Mouse (Mus musculus): ENCODE results near the gene Tha1.
A peak's percentile ranks its signal among the peaks of the same experiment; 100 is the strongest.

The Tha1 gene

DNA sequence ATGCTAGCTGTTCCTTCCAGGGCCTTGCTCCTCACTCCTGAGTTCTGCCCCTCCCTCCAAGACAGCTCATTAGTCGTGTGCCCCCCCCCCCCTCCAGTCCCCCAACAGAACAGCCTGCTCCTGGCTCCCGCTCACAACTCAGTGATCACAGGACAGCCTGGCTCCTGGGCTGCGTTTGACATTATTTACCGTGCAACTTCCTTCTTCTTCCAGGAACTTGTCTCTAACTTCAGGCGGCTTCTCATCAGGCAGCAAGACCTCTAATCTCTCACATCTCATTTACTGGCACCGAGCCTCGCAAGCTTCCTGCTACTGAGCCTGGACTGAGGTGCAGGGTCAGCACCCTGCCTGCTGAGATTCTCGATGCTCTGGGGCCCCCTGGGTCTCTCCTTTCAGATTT is 8.5 kb upstream of the Tha1 start:
- peak; percentile 68 for DNase-seq (ENCODE audit: low read depth)

GRCm38 (mm10) chr11:117880977-117881358 is 7.7 kb upstream of the Tha1 start:
- no peak for DNase-seq (ENCODE audit: low read depth)

DNA sequence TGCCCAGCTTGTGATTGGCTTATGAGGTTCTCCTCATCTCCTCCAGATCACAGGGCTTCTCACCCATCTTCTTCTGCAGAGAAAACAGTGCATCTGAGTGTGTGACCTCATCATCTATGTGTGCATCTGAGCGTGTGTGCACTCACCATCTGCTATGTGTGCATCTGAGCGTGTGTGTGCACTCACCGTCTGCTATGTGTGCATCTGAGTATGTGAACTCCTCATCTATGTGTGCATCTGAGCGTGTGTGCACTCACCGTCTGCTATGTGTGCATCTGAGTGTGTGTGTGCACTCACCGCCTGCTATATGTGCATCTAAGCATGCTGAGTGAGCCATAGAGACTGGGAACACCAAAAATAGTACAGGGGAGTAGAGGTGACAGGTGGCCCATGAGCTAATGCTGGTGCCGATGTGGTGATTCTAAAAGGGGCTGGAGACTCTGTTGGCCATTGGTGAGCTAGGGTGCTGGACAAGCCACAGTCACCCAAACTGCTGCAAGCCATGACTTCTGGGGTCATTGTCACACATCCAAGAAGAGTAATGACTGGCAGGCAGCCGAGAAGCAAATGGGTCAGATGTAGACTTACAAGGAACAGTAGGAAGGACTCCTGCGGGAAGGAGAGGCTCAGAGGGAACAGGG is 7.2 kb upstream of the Tha1 start:
- no peak for DNase-seq (ENCODE audit: low read depth)

- no peak for DNase-seq (ENCODE audit: low read depth)
These were observed 6.4 kb upstream of the Tha1 start for GRCm38 (mm10) chr11:117879676-117880075.

GRCm38 (mm10) chr11:117878892-117879291 is 5.6 kb upstream of the Tha1 start:
- DNase-seq (ENCODE audit: low read depth) = peak; percentile 47

GRCm38 (mm10) chr11:117877917-117878745 is 4.8 kb upstream of the Tha1 start:
- peak; percentile 84 for DNase-seq (ENCODE audit: low read depth)

DNA sequence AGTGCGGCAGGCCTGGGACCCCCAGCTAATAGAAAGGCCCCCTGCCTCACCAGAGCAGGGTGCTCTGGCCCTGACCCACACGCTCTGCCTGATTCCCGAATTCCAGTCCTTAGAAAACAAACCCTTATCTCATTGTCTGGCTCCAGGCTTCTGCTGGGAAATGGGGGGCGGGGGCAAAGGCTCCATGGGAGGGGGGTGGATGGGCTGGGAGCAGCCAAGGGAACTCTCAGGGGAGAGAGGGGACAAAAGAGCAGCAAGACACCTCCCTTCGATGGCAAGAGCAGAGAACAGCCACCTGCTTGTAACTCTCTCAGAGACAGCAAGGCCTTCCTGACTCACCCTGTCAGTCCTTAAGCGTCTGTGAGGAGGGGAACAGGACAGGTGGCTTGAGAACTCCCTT is 2.4 kb upstream of the Tha1 start:
- DNase-seq (ENCODE audit: low read depth) = no peak

DNA sequence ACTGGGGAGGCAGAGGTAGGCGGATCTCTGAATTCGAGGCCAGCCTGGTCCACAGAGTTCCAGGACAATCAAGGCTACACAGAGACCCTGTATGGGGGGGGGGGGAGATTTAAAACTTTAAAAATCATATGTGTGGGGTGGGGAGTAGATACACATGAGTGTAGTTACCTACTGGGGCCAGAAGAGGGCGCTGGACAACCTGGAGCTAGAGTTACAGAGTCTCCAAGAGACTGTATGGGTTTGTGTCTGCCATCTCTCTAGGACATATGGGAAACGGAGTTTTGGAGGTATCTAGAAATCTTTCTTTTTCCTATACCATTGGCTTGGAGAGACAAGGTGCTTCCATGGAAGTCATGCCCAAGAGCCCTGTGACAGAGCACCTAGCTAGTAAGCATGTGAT is 1.1 kb upstream of the Tha1 start:
- DNase-seq (ENCODE audit: low read depth) = peak; percentile 76

- peak; percentile 95 for DNase-seq (ENCODE audit: low read depth)
These were observed 1.2 kb downstream of the Tha1 start for GRCm38 (mm10) chr11:117871911-117872584.

GRCm38 (mm10) chr11:117871376-117871775 is 1.9 kb downstream of the Tha1 start:
- no peak for DNase-seq (ENCODE audit: low read depth)

DNA sequence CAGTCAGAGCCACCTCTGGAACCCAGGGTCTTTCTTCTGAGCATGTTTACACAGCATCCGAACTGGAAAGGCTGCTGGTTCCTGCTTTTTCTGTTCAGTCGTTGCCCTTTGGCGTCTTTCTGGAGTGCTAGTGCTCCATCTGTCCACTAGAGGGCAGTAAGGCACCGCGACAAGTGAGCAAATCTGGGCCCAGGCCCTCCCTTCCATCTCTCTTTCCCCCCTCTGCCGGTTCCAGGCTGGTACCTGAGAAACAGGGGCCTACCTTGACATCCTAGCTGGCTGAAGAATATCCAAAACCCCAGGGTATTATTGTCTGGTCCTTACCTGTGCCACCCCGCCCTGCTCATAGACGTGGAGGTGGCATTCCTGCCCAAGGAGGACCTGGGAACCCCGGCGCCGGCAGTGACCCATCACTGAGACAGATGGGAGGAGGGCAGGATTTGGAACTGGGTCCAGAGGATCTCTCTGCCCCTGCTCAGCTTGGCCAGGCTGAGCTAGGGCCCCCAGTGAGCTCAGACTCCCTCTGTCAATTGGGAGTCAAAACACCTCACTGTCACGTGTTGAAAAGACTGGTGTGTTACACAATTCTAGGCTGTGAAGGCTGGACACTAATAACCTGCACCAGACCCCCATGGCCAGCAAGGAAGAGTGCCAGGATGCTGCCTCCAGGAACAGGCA is 2.5 kb downstream of the Tha1 start:
- DNase-seq (ENCODE audit: low read depth) = peak; percentile 95

- no peak for DNase-seq (ENCODE audit: low read depth)
These were observed 7.3 kb downstream of the Tha1 start for GRCm38 (mm10) chr11:117865988-117866387.

DNA sequence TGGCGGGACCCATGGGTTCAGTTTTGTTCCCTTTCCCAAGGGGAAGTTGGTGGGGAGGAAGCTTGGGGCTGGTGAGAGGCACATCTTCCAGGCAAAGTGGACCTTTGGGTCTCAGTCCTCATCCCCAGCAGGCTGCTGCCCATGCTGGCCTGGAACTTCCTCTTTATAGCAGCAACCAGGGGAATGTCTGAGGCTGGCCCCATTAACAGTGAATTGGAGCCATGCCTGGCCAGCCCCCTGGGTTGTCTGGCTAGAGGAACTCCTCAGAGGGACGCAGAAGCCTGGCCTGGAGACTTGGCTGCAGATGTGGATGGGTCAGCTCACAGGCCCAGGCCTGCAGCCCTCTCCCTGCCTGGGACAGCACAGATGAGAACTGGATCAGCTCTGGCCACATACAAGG is 8.5 kb downstream of the Tha1 start:
- no peak for DNase-seq (ENCODE audit: low read depth)

DNA sequence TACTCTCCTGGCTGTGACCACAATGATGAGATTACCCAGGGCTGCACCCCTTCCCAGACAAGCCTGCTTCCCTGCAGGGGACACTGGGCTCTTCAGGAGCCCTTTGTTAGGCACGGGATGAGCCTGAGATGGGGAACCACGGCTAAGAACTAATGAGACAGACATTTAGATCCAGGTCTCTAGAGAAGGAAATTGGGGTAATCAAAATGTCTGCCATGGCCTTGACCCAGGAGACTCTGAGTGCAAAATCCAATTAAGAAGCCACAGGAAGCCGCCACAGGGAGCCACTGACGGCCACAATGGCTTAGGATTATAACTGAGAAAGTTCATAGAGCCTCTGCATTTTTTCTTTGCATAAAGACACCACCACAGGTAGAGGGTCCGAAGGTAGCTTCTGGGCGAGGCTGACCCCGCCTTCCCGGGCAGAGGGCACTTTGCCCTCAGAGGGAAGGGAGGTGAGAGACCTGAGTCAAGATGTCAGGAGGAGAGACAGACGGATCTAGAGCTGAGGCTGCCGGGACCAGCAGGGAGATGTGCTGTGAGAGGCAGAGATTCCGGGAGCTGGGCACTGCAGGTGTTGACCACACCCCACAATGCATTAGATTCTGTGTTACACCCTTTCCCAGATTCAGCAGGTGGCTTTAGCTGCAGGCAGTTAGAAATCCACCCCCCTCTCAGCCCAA is 10.0 kb downstream of the Tha1 start:
- no peak for DNase-seq (ENCODE audit: low read depth)

- peak; percentile 53 for DNase-seq (ENCODE audit: low read depth)
These were observed 12.7 kb downstream of the Tha1 start, which contains the start of gene Tmem235 for GRCm38 (mm10) chr11:117860601-117861000. Gene Tmem235 (plus strand): TSS chr11:117860752.

DNA sequence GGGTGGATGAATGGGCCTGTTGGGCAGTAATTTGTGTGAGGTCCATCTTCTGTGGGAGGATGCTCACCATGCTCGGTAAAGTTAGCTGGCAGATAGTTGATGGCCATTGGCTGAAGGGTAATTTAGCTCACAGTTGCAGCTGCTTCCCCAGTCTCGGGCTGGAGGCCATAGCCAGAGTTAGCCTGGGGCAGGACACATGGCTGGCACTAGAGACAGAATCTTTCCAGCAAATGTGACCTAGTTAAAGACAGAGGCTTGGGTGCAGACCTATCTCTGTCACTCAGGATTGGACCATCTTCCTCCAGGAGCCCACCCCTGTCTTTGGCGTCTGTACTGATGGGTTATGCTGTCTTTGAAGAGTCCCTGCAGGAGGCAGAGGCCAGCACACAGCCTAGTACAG is 14.9 kb downstream of the Tha1 start:
- DNase-seq (ENCODE audit: low read depth) = no peak

DNA sequence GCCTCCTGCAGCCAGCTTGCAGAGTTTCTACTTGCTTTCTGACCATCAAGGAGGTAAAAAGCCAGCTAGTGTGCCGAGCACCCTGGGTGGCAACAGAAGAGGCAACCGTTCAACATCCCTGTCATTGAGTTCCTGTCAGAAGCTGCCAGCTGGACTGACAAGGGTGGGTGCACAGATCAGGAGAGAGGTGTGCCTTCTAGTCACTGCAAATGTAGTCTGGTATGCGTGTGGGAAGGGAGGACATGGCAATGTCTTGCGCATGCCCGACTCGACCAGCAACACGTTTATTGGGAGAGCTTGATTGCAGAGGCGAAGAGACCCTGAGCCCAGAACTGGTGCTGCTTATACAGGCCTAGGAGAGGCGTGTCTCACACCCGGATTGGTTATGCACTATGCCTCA is 15.8 kb downstream of the Tha1 start:
- DNase-seq (ENCODE audit: low read depth) = no peak

DNA sequence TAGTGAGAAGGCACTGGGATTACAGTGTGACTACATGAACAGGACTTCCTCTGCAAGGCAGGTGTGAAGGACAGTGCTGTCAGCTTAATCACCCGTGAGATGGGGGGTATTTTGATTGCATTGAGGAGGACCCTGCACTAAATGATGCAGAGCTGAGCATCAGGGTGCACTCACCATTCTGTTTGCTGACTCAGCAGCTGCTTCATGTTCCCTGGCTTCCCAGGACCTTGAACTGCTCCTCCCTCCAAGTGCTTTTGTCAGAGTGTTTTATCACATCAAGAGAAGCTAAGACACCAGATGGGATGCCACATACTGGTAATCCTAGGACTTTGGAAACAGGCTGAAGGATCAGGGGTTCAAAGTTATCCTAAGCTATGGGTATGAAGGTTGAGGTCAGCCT is 17.3 kb downstream of the Tha1 start:
- DNase-seq (ENCODE audit: low read depth) = no peak

GRCm38 (mm10) chr11:117855360-117855759 is 17.9 kb downstream of the Tha1 start:
- DNase-seq (ENCODE audit: low read depth) = no peak

DNA sequence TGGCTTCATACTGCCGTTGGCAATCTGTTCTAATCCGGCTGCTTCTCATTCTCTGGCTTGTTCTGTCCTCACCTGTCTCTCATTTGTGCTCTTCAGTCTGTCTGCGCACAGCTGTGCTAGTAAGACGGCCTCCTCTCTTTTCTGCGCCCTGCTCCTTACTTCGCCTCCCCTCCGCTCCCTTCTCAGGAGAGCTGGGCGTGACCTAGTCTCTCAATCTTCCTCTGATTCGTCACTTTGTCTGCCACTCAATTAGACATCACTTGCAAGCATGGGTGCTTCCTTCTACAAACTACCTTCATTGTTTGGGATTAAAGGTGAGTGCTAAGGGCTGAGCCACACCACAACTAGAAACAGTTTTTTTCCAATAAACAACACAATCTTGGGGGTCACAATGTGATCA is 19.0 kb downstream of the Tha1 start:
- DNase-seq (ENCODE audit: low read depth) = no peak

- no peak for DNase-seq (ENCODE audit: low read depth)
These were observed 20.4 kb downstream of the Tha1 start for GRCm38 (mm10) chr11:117852875-117853274.
